Mouse (Mus musculus) cerebellum, adult 2 months (tissue): ENCODE results near the gene Cntnap5a. TPM values are rescaled to one million over a fixed set of nuclear protein-coding genes. Genes with fewer than 3 reads are reported as not detected.
A peak's percentile ranks its signal among the peaks of the same experiment; 100 is the strongest.

ENCODE experiments used
- DNase-seq, 2 experiments: peaks; one replicate each; pipeline ENCODE4 v3.0.0; 2021
- H3K27ac ChIP-seq: fragments of 200-500 bp; 2 replicates; pipeline ENCODE4 v1.5.1; 2012; ENCODE audit warnings: low read length, control low read depth, inconsistent platforms; ENCODE audit not compliant: insufficient read depth
- H3K27me3 ChIP-seq: fragments of 200-500 bp; 2 replicates; pipeline ENCODE4 v1.6.1; 2012; ENCODE audit warnings: inconsistent platforms, mild to moderate bottlenecking, low read length, moderate library complexity; ENCODE audit not compliant: control insufficient read depth, insufficient read depth
- H3K4me1 ChIP-seq: fragments of 200-500 bp; 2 replicates; pipeline ENCODE4 v1.6.1; 2011; ENCODE audit warnings: low read length; ENCODE audit not compliant: control insufficient read depth, insufficient read depth
- H3K4me3 ChIP-seq: fragments of 200-500 bp; replicated peaks from 2 replicates; pipeline ENCODE3; 2011; ENCODE audit warnings: mild to moderate bottlenecking, low read depth, low read length, control low read depth; ENCODE audit not compliant: insufficient read depth
- CTCF ChIP-seq: fragments of 200-500 bp; IDR thresholded peaks from 2 replicates; pipeline ENCODE4 v1.5.1; 2011; ENCODE audit warnings: low read depth, mild to moderate bottlenecking, control low read depth, low read length, moderate library complexity, borderline replicate concordance; ENCODE audit not compliant: insufficient read depth
- POLR2A ChIP-seq: fragments of 200-500 bp; IDR thresholded peaks from 2 replicates; pipeline ENCODE4 v1.6.1; 2011; ENCODE audit warnings: low read length, control low read depth, borderline replicate concordance; ENCODE audit not compliant: insufficient read depth
- WGBS: fragments of 180-500 bp; shearing (Covaris S2); methylation state at CpG from one replicate; pipeline ENCODE4 v1.1.7; 2018; 5-methylcytosine and 5-hydroxymethylcytosine counted together
- polyA plus RNA-seq: library from polyadenylated mRNA; depleted of rRNA; stranded (reverse); fragments of >200 nt; gene quantifications from 2 replicates; pipeline ENCODE4 v1.2.3, GENCODE M21; 2012

Cntnap5a gene
- polyA plus RNA-seq, 1 experiment, result 4.8 TPM

- H3K27ac ChIP-seq, result no peak overlapping the region
- H3K4me1 ChIP-seq, result no peaks in the 10 kb centered on the region
- TF ChIP-seq CTCF, result no peak
- no peak for TF ChIP-seq POLR2A
- no peak for DNase-seq
- no peaks in the 10 kb centered on the region for H3K27me3 ChIP-seq
- no peak overlapping the region for H3K4me3 ChIP-seq
Measured at GRCm38 (mm10) chr1:116392390-116392789, 707.8 kb downstream of the Cntnap5a start.

GRCm38 (mm10) chr1:116401996-116402656 is 717.6 kb downstream of the Cntnap5a start:
- no peak for DNase-seq
- 75% methylated on average over 1 of the region's 1 CpGs for WGBS
- no peak overlapping the region for H3K27ac ChIP-seq
- TF ChIP-seq POLR2A (no peak), CTCF (no peak)
- H3K27me3 ChIP-seq, result no peaks in the 10 kb centered on the region
- H3K4me3 ChIP-seq, result no peak overlapping the region
- H3K4me1 ChIP-seq, result no peaks in the 10 kb centered on the region

- no peak for TF ChIP-seq POLR2A
- no peak for TF ChIP-seq CTCF
- Histone ChIP-seq H3K27me3 (no peaks in the 10 kb centered on the region), H3K4me1 (no peaks in the 10 kb centered on the region), H3K4me3 (no peak overlapping the region), H3K27ac (no peak overlapping the region)
- DNase-seq, result no peak
- 90% methylated on average over 1 of the region's 1 CpGs for WGBS
Measured at GRCm38 (mm10) chr1:116409836-116410235, 725.3 kb downstream of the Cntnap5a start.

GRCm38 (mm10) chr1:116428396-116428795 is 743.8 kb downstream of the Cntnap5a start:
- no peak for TF ChIP-seq POLR2A
- no peak for TF ChIP-seq CTCF
- Histone ChIP-seq H3K4me1 (no peaks in the 10 kb centered on the region), H3K27me3 (no peaks in the 10 kb centered on the region), H3K4me3 (no peak overlapping the region), H3K27ac (no peak overlapping the region)
- no peak for DNase-seq
- 53% methylated on average over 2 of the region's 2 CpGs for WGBS

GRCm38 (mm10) chr1:116455115-116455717 is 770.7 kb downstream of the Cntnap5a start:
- 13% methylated on average over 4 of the region's 4 CpGs for WGBS
- DNase-seq, result no peak
- Histone ChIP-seq H3K4me1 (no peaks in the 10 kb centered on the region), H3K27me3 (no peaks in the 10 kb centered on the region), H3K27ac (no peak overlapping the region), H3K4me3 (no peak overlapping the region)
- TF ChIP-seq CTCF (no peak), POLR2A (no peak)

GRCm38 (mm10) chr1:116477703-116478102 is 793.1 kb downstream of the Cntnap5a start:
- 2% methylated on average over 2 of the region's 2 CpGs for WGBS
- H3K4me1 ChIP-seq, result no peaks in the 10 kb centered on the region

GRCm38 (mm10) chr1:116488780-116489569 is 804.4 kb downstream of the Cntnap5a start:
- H3K27me3 ChIP-seq, result no peaks in the 10 kb centered on the region
- H3K4me1 ChIP-seq, result no peaks in the 10 kb centered on the region
- TF ChIP-seq POLR2A, result no peak
- TF ChIP-seq CTCF, result no peak
- H3K4me3 ChIP-seq, result no peak overlapping the region
- DNase-seq, result no peak
- 13% methylated on average over 1 of the region's 1 CpGs for WGBS
- H3K27ac ChIP-seq, result no peak overlapping the region

More at GRCm38 (mm10) chr1:116477703-116478102, 793.1 kb downstream of the Cntnap5a start:
- peak; percentile 10 to 23 for DNase-seq
- Histone ChIP-seq H3K27me3 (no peaks in the 10 kb centered on the region), H3K27ac (no peak overlapping the region), H3K4me3 (no peak overlapping the region)
- TF ChIP-seq POLR2A (no peak), CTCF (peak; percentile 33; the same call in 1 of the 2 replicates)
